Mouse (Mus musculus) forebrain, embryonic 10.5 days (tissue): ENCODE data around the gene Traf3. TPM values are rescaled to one million over a fixed set of nuclear protein-coding genes. Genes with fewer than 3 reads are reported as not detected.

Experiments used
- DNase-seq: peaks from one replicate; pipeline ENCODE4 v3.0.0-alpha.2; 2017; ENCODE audit warnings: low spot score; ENCODE audit errors: extremely low spot score
- H3K27ac ChIP-seq: fragments of 300-500 bp; sonication (generic); 2 replicates; pipeline ENCODE4 v1.5.1; 2016; ENCODE audit warnings: mild to moderate bottlenecking
- H3K27me3 ChIP-seq: fragments of 300-500 bp; sonication (generic); 2 replicates; pipeline ENCODE4 v1.6.1; 2016; ENCODE audit warnings: mild to moderate bottlenecking; ENCODE audit not compliant: poor library complexity, severe bottlenecking
- H3K36me3 ChIP-seq: fragments of 300-500 bp; sonication (generic); replicated peaks from 2 replicates; pipeline ENCODE4 v1.6.1; 2016; ENCODE audit warnings: mild to moderate bottlenecking, moderate library complexity
- H3K4me1 ChIP-seq: fragments of 300-500 bp; sonication (generic); 2 replicates; pipeline ENCODE4 v1.6.1; 2016
- H3K4me3 ChIP-seq: fragments of 300-500 bp; sonication (generic); 2 replicates; pipeline ENCODE4 v1.5.1; 2016; ENCODE audit warnings: mild to moderate bottlenecking, moderate library complexity
- H3K9me3 ChIP-seq: fragments of 300-500 bp; sonication (generic); 2 replicates; pipeline ENCODE4 v1.6.1; 2016; ENCODE audit warnings: mild to moderate bottlenecking, moderate library complexity
- WGBS: fragments of 180-500 bp; shearing (Covaris S2); methylation state at CpG from one replicate; pipeline ENCODE4 v1.1.7; 2016; 5-methylcytosine and 5-hydroxymethylcytosine counted together
- polyA plus RNA-seq: library from polyadenylated mRNA; unstranded; fragments of >200 nt; fragmentation: Nextera tagmentation; extraction: Ambion mirVana; gene quantifications from 2 replicates; pipeline ENCODE4 v1.2.1, GENCODE M21; 2016

The Traf3 gene
- polyA plus RNA-seq, 1 experiment from 2014 or later, result 16.9 TPM

- H3K9me3 ChIP-seq, result peaks cover 2% of the 10 kb centered on the region; the same call in 1 of the 2 replicates
- H3K36me3 ChIP-seq, result peaks cover 29% of the 10 kb centered on the region
- DNase-seq, result no peak
- no peaks in the 10 kb centered on the region for H3K4me1 ChIP-seq
- no peaks in the 10 kb centered on the region for H3K27me3 ChIP-seq
- no peak overlapping the region for H3K4me3 ChIP-seq
- 84% methylated on average over 4 of the region's 4 CpGs for whole genome bisulfite sequencing
- no peak overlapping the region for H3K27ac ChIP-seq
Observed at GRCm38 (mm10) chr12:111227410-111227809, 61.2 kb downstream of the Traf3 start.

- H3K4me3 ChIP-seq, result no peak overlapping the region
- H3K27me3 ChIP-seq, result no peaks in the 10 kb centered on the region
- H3K36me3 ChIP-seq, result peaks cover 20% of the 10 kb centered on the region
- no peaks in the 10 kb centered on the region for H3K9me3 ChIP-seq
- H3K27ac ChIP-seq, result no peak overlapping the region
- no peaks in the 10 kb centered on the region for H3K4me1 ChIP-seq
- 94% methylated on average over 5 of the region's 5 CpGs for WGBS
- no peak for DNase-seq
Observed at GRCm38 (mm10) chr12:111228488-111228887, 62.3 kb downstream of the Traf3 start.

DNA sequence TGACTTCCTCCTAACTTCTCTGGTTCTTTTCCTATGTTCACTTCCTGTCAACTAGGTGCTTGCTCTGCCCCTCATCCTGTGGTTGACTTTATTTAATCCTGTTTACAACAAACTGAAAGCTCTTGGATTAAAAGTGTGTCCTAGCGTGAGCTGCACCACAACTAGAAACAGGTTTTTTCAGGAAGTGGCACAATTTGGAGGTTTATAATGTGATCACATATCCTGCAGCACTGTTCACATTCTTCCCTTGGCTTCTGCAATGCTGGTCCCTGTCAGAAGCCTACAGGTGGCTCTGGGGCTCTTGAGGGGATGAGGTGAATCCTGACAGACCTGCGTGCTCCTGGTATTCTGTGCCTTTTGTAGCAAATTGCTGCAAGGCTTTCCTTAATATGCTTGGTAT is 64.6 kb downstream of the Traf3 start:
- Histone ChIP-seq H3K4me1 (no peaks in the 10 kb centered on the region), H3K9me3 (no peaks in the 10 kb centered on the region), H3K4me3 (no peak overlapping the region), H3K36me3 (peaks cover 25% of the 10 kb centered on the region), H3K27me3 (no peaks in the 10 kb centered on the region), H3K27ac (no peak overlapping the region)
- WGBS, result 90% methylated on average over 2 of the region's 2 CpGs
- no peak for DNase-seq

- Histone ChIP-seq H3K36me3 (peaks cover 37% of the 10 kb centered on the region), H3K9me3 (no peaks in the 10 kb centered on the region), H3K27ac (no peak overlapping the region), H3K27me3 (no peaks in the 10 kb centered on the region), H3K4me1 (peaks cover 9% of the 10 kb centered on the region), H3K4me3 (no peak overlapping the region)
- no peak for DNase-seq
- 96% methylated on average over 4 of the region's 4 CpGs for WGBS
Observed at GRCm38 (mm10) chr12:111233798-111234197, 67.6 kb downstream of the Traf3 start.

- 87% methylated on average over 9 of the region's 9 CpGs for WGBS
- Histone ChIP-seq H3K4me1 (peaks cover 10% of the 10 kb centered on the region), H3K27ac (no peak overlapping the region), H3K36me3 (peaks cover 43% of the 10 kb centered on the region), H3K9me3 (no peaks in the 10 kb centered on the region), H3K4me3 (no peak overlapping the region), H3K27me3 (no peaks in the 10 kb centered on the region)
- no peak for DNase-seq
Observed at GRCm38 (mm10) chr12:111234383-111234782, 68.2 kb downstream of the Traf3 start.

DNA sequence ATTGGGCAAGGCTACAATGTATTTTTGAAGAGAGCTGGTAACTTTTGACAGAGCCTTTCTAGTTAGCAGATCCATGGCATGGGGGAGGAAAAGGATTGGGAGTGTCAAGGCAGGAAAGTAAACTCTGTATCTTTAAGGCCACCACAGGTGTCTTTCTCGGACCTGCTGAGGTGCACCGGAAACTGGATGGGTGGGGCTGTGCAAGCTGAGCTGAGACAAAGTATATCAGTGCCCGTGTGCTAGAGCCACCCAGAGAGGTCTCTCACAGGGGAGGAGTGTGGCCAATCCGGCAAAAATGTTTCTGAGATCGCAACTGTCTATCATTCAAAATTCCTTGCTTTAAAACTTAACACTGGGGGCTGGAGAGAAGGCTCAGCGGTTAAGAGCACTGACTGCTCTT is 69.5 kb downstream of the Traf3 start:
- Histone ChIP-seq H3K27me3 (no peaks in the 10 kb centered on the region), H3K27ac (no peak overlapping the region), H3K4me1 (peaks cover 10% of the 10 kb centered on the region), H3K36me3 (peaks cover 55% of the 10 kb centered on the region), H3K9me3 (no peaks in the 10 kb centered on the region), H3K4me3 (no peak overlapping the region)
- no peak for DNase-seq
- 95% methylated on average over 6 of the region's 6 CpGs for WGBS

- 91% methylated on average over 16 of the region's 16 CpGs for WGBS
- Histone ChIP-seq H3K9me3 (no peaks in the 10 kb centered on the region), H3K36me3 (peaks cover 73% of the 10 kb centered on the region), H3K4me3 (no peak overlapping the region), H3K27me3 (no peaks in the 10 kb centered on the region), H3K4me1 (peaks cover 10% of the 10 kb centered on the region), H3K27ac (no peak overlapping the region)
- no peak for DNase-seq
Observed at GRCm38 (mm10) chr12:111237611-111238188, 71.5 kb downstream of the Traf3 start.

DNA sequence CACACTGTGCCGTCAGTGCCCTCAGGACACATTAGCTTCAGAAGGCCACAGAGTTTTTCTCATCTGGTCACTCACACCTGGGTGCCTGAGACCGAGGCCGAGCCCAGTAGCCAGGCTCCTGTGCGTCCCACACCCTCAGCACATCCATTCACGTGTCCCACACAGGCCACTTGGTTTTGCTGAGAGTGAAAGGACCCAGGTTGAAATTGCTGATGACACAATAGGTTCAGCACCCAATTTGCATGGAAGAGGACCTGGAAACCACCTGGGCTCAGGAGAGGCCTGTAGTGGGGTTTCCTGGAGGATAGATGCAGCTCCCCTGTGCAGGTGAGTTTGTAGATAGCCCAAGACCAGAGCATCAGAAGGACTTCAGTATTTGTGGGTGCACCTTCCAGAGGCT is 72.2 kb downstream of the Traf3 start:
- H3K27ac ChIP-seq, result 0 out of 2 replicates have a peak overlapping the region, but pooled peaks have one; percentile 44
- H3K4me3 ChIP-seq, result no peak overlapping the region
- peaks cover 10% of the 10 kb centered on the region for H3K4me1 ChIP-seq
- 88% methylated on average over 5 of the region's 5 CpGs for WGBS
- peaks cover 80% of the 10 kb centered on the region for H3K36me3 ChIP-seq
- H3K9me3 ChIP-seq, result no peaks in the 10 kb centered on the region
- no peak for DNase-seq
- no peaks in the 10 kb centered on the region for H3K27me3 ChIP-seq

DNA sequence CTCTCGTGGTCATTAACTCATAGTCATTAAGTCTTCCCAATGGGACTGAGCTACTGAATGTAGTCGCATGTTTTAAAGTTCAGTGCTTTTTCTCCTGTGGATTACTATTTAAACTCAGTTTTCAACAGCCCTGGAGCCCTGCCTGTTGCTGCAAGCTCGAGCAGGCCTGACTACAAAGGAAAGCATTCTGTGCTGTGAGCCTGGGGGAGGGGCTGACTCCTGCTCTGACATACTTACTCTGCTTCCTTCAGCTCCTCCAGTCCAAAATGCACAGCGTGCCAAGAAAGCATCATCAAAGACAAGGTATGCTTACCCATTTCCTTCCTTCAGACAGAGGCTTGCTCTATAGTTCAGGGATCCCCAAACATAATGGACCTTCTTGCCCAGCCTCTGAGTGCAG is 72.6 kb downstream of the Traf3 start:
- no peak for DNase-seq
- Histone ChIP-seq H3K4me1 (peaks cover 10% of the 10 kb centered on the region), H3K27me3 (no peaks in the 10 kb centered on the region), H3K9me3 (no peaks in the 10 kb centered on the region), H3K4me3 (no peak overlapping the region), H3K36me3 (peaks cover 82% of the 10 kb centered on the region), H3K27ac (0 out of 2 replicates have a peak overlapping the region, but pooled peaks have one; percentile 44)
- 55% methylated on average over 4 of the region's 4 CpGs for WGBS

DNA sequence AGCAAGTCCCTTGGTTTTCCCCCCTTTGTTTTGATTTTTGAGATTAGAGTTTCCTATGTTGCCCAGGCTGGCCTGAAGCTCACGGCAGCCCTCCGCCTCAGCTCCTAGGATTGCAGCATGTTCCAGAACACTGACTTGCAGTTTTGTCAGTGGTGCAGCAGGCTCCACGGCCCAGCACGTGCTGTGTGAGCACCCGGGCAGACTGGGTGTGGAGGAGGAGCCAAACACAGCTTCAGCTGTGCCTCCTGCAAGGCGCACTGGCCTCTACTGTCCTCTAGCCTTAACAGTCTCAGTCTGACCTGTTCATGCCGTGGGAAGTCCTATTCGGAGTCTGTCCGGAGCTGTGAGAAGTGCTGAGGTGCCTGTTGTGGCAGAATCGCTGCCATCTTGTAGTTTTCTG is 73.8 kb downstream of the Traf3 start:
- peaks cover 10% of the 10 kb centered on the region for H3K4me1 ChIP-seq
- H3K27me3 ChIP-seq, result no peaks in the 10 kb centered on the region
- H3K36me3 ChIP-seq, result peaks cover 87% of the 10 kb centered on the region
- no peak overlapping the region for H3K27ac ChIP-seq
- no peak for DNase-seq
- H3K4me3 ChIP-seq, result no peak overlapping the region
- 92% methylated on average over 10 of the region's 10 CpGs for WGBS
- no peaks in the 10 kb centered on the region for H3K9me3 ChIP-seq

- no peaks in the 10 kb centered on the region for H3K9me3 ChIP-seq
- 97% methylated on average over 6 of the region's 6 CpGs for WGBS
- no peaks in the 10 kb centered on the region for H3K27me3 ChIP-seq
- H3K4me1 ChIP-seq, result peaks cover 10% of the 10 kb centered on the region
- no peak for DNase-seq
- peaks cover 93% of the 10 kb centered on the region for H3K36me3 ChIP-seq
- no peak overlapping the region for H3K27ac ChIP-seq
- H3K4me3 ChIP-seq, result no peak overlapping the region
Observed at GRCm38 (mm10) chr12:111241916-111242315, 75.7 kb downstream of the Traf3 start.

GRCm38 (mm10) chr12:111242346-111242745 is 76.2 kb downstream of the Traf3 start:
- H3K27me3 ChIP-seq, result no peaks in the 10 kb centered on the region
- H3K36me3 ChIP-seq, result peaks cover 96% of the 10 kb centered on the region
- DNase-seq, result no peak
- no peak overlapping the region for H3K27ac ChIP-seq
- peaks cover 10% of the 10 kb centered on the region for H3K4me1 ChIP-seq
- H3K9me3 ChIP-seq, result no peaks in the 10 kb centered on the region
- H3K4me3 ChIP-seq, result no peak overlapping the region
- 90% methylated on average over 5 of the region's 5 CpGs for WGBS

DNA sequence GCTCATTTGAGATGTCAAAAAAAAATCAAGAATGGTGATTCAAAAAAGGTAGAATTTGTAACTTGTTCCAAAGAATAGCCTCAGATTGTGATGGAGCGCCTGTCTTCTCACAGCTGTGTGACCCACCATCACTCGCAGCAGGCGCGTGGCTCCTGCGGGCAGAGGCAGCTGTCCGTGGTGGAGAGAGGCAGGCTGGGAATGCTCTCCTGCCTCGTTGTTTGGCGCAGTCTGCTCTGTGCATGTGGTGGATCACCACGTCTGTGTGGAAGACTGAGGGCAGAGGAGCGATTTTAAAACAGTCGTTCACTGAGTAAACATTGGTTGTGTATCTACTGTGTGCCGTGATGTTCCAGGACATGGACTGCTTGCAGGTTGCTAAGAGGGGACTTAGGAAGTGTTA is 77.6 kb downstream of the Traf3 start:
- WGBS, result 94% methylated on average over 12 of the region's 12 CpGs
- H3K27me3 ChIP-seq, result no peaks in the 10 kb centered on the region
- H3K36me3 ChIP-seq, result peaks cover 95% of the 10 kb centered on the region
- peaks cover 2% of the 10 kb centered on the region for H3K4me1 ChIP-seq
- H3K4me3 ChIP-seq, result no peak overlapping the region
- no peaks in the 10 kb centered on the region for H3K9me3 ChIP-seq
- DNase-seq, result no peak
- no peak overlapping the region for H3K27ac ChIP-seq

DNA sequence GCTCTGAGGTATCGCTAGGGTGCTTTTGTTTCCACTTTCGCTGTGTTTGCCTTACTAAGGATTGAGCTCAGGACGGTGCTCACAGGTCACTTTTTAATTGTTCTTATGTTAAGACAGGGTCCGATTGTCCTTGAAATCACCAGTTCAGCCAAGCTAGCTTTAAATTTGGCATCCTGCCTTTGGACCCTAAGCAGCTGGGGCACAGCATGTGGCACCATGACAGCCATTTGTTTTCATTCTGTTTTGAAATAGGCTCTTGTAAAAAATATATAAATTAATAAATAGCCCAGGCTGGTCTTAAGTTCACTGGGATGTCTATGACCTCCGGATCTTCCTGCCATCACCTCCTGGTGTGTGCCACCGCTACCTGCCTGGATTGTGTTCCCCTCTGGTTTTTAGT is 78.9 kb downstream of the Traf3 start:
- peaks cover 91% of the 10 kb centered on the region for H3K36me3 ChIP-seq
- H3K4me3 ChIP-seq, result no peak overlapping the region
- H3K27ac ChIP-seq, result no peak overlapping the region
- WGBS, result 85% methylated on average over 6 of the region's 6 CpGs
- no peaks in the 10 kb centered on the region for H3K27me3 ChIP-seq
- H3K9me3 ChIP-seq, result no peaks in the 10 kb centered on the region
- no peak for DNase-seq
- no peaks in the 10 kb centered on the region for H3K4me1 ChIP-seq
